Mouse (Mus musculus): ENCODE measurements around the gene Ralgapa2. TPM values are rescaled to one million over a fixed set of nuclear protein-coding genes. Genes with fewer than 3 reads are reported as not detected.

Gene Ralgapa2
- total and polyA plus RNA-seq, 3 experiments = 9.2 to 9.6 TPM; not detected in 1

DNA sequence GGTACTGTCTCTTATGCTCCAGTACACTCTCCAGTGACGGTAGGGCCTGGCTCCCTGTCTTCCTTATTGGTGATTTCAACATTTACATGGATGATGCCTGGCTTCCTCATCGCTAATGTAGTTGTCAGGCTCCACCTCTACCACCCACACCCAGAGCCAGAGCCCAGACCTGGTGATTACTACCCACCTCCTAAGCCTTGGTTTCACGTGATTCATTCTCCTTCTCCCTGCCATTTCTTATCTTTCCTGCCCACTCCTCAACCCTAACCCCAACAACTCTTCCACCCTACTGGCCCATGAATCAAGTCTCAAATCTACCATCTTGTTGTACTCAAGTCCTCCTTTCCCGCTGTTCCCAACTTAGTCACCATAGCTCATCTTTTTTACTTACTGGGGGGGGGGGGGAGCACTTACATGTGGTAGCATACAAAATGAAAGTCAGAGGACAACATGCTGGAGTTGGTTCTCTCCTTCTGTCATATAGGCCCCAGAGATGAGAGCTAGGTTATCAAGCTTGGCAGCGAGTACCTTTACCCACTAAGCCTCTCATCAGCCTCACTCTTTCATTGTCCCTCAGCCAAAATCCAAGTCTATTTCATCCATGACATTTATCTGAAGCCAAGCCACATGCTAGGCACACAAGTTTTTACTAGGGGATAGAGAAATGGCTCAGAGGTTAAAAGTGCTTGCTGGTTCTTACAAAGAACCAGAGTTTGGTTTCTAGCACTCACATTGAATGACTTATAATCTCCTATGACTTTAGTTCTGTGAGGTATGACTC is 20.1 kb downstream of the Ralgapa2 start:
- Histone ChIP-seq H3K79me2 (ENCODE audit: control insufficient read depth, insufficient read depth, low read length, poor library complexity) (no peaks in the 10 kb centered on the region), H3K9ac (ENCODE audit: control insufficient read depth, low read depth, low read length, poor library complexity, severe bottlenecking) (no peak overlapping the region), H3K4me1 (ENCODE audit: control insufficient read depth in 1 of 2, insufficient read depth in 2 of 2, low read length in 2 of 2) (peaks cover 16 to 28% of the 10 kb centered on the region in 2 experiments), H3K27ac (ENCODE audit: control insufficient read depth, low read depth, low read length) (peak overlapping the region; percentile 28), H3K4me3 (ENCODE audit: control insufficient read depth in 1 of 2, insufficient read depth in 1 of 2, low read depth in 2 of 2, low read length in 2 of 2) (no peak overlapping the region), H3K27me3 (ENCODE audit: control insufficient read depth in 1 of 2, insufficient read depth in 2 of 2, low read length in 2 of 2) (no peaks in the 10 kb centered on the region), H3K9me3 (replicated peaks; ENCODE audit: insufficient read depth, low read length) (no peaks in the 10 kb centered on the region), H3K36me3 (ENCODE audit: control insufficient read depth in 1 of 2, insufficient read depth in 2 of 2, low read length in 2 of 2) (peaks cover 0 to 39% of the 10 kb centered on the region in 2 experiments; a peak in 3 of 4 replicates)
- TF ChIP-seq SMC3 (IDR thresholded peaks at IDR 0.05; ENCODE audit: low read depth, low read length) (no peak), MXI1 (IDR thresholded peaks at IDR 0.05; ENCODE audit: low read depth, low read length) (no peak), EP300 (IDR thresholded peaks at IDR 0.05; ENCODE audit: low read depth in 1 of 2, low read length in 2 of 2) (peak in 1 of 2 experiments; percentile 37; a peak in 2 of 4 replicates), CTCF (IDR thresholded peaks at IDR 0.05 in 2 of 3, conservative IDR thresholded peaks at IDR 0.05 in 1 of 3; ENCODE audit: control insufficient read depth in 1 of 3, insufficient read depth in 1 of 3, low read depth in 2 of 3, low read length in 3 of 3, poor library complexity in 1 of 3, severe bottlenecking in 1 of 3) (no peak), USF1 (IDR thresholded peaks at IDR 0.05; ENCODE audit: low read depth, low read length) (peak; percentile 42; the same call in 1 of the 2 replicates), GATA1 (IDR thresholded peaks at IDR 0.05; ENCODE audit: low read depth, low read length) (0 out of 2 replicates have a peak, but pooled peaks have one; percentile 16), USF2 (IDR thresholded peaks at IDR 0.05; ENCODE audit: borderline replicate concordance in 1 of 2, insufficient read depth in 1 of 2, low read depth in 1 of 2, low read length in 2 of 2) (no peak), TAL1 (IDR thresholded peaks at IDR 0.05; ENCODE audit: low read length) (peak; percentile 62), JUND (IDR thresholded peaks at IDR 0.05; ENCODE audit: low read depth, low read length) (no peak)
- peak; percentile 44 for DNase-seq (ENCODE audit: low read depth, low spot score)

GRCm38 (mm10) chr2:146490926-146491325 is 21.2 kb downstream of the Ralgapa2 start:
- Histone ChIP-seq H3K9ac (ENCODE audit: control insufficient read depth, low read depth, low read length, poor library complexity, severe bottlenecking) (no peak overlapping the region), H3K9me3 (replicated peaks; ENCODE audit: insufficient read depth, low read length) (no peaks in the 10 kb centered on the region), H3K79me2 (ENCODE audit: control insufficient read depth, insufficient read depth, low read length, poor library complexity) (no peaks in the 10 kb centered on the region), H3K27me3 (ENCODE audit: control insufficient read depth in 1 of 2, insufficient read depth in 2 of 2, low read length in 2 of 2) (no peaks in the 10 kb centered on the region), H3K36me3 (ENCODE audit: control insufficient read depth in 1 of 2, insufficient read depth in 2 of 2, low read length in 2 of 2) (peaks cover 0 to 44% of the 10 kb centered on the region in 2 experiments; a peak in 3 of 4 replicates), H3K4me1 (ENCODE audit: control insufficient read depth in 1 of 2, insufficient read depth in 2 of 2, low read length in 2 of 2) (peaks cover 17 to 31% of the 10 kb centered on the region in 2 experiments), H3K4me3 (ENCODE audit: control insufficient read depth in 1 of 2, insufficient read depth in 1 of 2, low read depth in 2 of 2, low read length in 2 of 2) (no peak overlapping the region), H3K27ac (ENCODE audit: control insufficient read depth, low read depth, low read length) (no peak overlapping the region)
- no peak for TF ChIP-seq POLR2A (IDR thresholded peaks at IDR 0.05; ENCODE audit: control insufficient read depth in 1 of 2, insufficient read depth in 1 of 2, low read depth in 1 of 2, low read length in 2 of 2, poor library complexity in 1 of 2)
- TF ChIP-seq GATA1 (IDR thresholded peaks at IDR 0.05; ENCODE audit: low read depth, low read length) = no peak
- TF ChIP-seq SMC3 (IDR thresholded peaks at IDR 0.05; ENCODE audit: low read depth, low read length) = no peak
- no peak for TF ChIP-seq TAL1 (IDR thresholded peaks at IDR 0.05; ENCODE audit: low read length)
- TF ChIP-seq MXI1 (IDR thresholded peaks at IDR 0.05; ENCODE audit: low read depth, low read length) = no peak
- no peak for TF ChIP-seq EP300 (IDR thresholded peaks at IDR 0.05; ENCODE audit: low read depth in 1 of 2, low read length in 2 of 2)
- no peak for TF ChIP-seq USF2 (IDR thresholded peaks at IDR 0.05; ENCODE audit: borderline replicate concordance in 1 of 2, insufficient read depth in 1 of 2, low read depth in 1 of 2, low read length in 2 of 2)
- no peak for TF ChIP-seq RAD21 (IDR thresholded peaks at IDR 0.05; ENCODE audit: low read depth, low read length)
- no peak for TF ChIP-seq ZKSCAN1 (IDR thresholded peaks at IDR 0.05; ENCODE audit: low read depth, low read length)
- no peak for TF ChIP-seq KAT2A (conservative IDR thresholded peaks at IDR 0.05; ENCODE audit: low read depth, low read length)
- TF ChIP-seq MAFK (IDR thresholded peaks at IDR 0.05; ENCODE audit: borderline replicate concordance, low read depth, low read length) = no peak
- TF ChIP-seq CTCF (IDR thresholded peaks at IDR 0.05 in 2 of 3, conservative IDR thresholded peaks at IDR 0.05 in 1 of 3; ENCODE audit: control insufficient read depth in 1 of 3, insufficient read depth in 1 of 3, low read depth in 2 of 3, low read length in 3 of 3, poor library complexity in 1 of 3, severe bottlenecking in 1 of 3) = no peak
- no peak for TF ChIP-seq NRF1 (IDR thresholded peaks at IDR 0.05; ENCODE audit: insufficient read depth, low read depth, low read length, poor library complexity, severe bottlenecking)
- no peak for DNase-seq (ENCODE audit: low read depth, low spot score)
